ENCODE assay signal across 8 mouse cellular contexts in genomic region chr17:6783756-6784357, GRCm38 (mm10). TPM values are rescaled to one million over a fixed set of nuclear protein-coding genes. Genes with fewer than 3 reads are reported as not detected.
DNase-seq lines count a peak whose midpoint lies in the region; ATAC-seq lines count a peak whose summit lies in the region.

No protein-coding gene starts in this region.

- WGBS in heart, embryonic 15.5 days, result 49% methylated on average over 10 of the region's 10 CpGs
- 54% methylated on average over 10 of the region's 10 CpGs for WGBS in forebrain, embryonic 10.5 days
- 51% methylated on average over 10 of the region's 10 CpGs for WGBS in limb, embryonic 11.5 days
- WGBS in neural tube, embryonic 12.5 days, result 55% methylated on average over 10 of the region's 10 CpGs

- peak overlapping the region; percentile 77 for H3K4me3 ChIP-seq in heart, embryonic 15.5 days
- H3K4me3 ChIP-seq in forebrain, embryonic 10.5 days, result peak overlapping the region; percentile 90
- H3K4me3 ChIP-seq in limb, embryonic 11.5 days (ENCODE audit: low read depth, low read length), result no peak overlapping the region; the same call in 1 of the 2 replicates
- no peak overlapping the region for H3K4me3 ChIP-seq in neural tube, embryonic 12.5 days

- no peak for DNase-seq in heart, postnatal 36 days
- no peak for DNase-seq in forebrain, embryonic 10.5 days (ENCODE audit: extremely low spot score, low spot score)
- DNase-seq in limb, embryonic 11.5 days (ENCODE audit: low spot score), result no peak
- no peak for DNase-seq in B cell, adult 2 months
- no peak for DNase-seq in layer of hippocampus, postnatal 14 days (ENCODE audit: low spot score in 2 of 2)
- no peak for DNase-seq in thymus, postnatal 36 days

- no peaks in the 10 kb centered on the region for H3K36me3 ChIP-seq in heart, embryonic 15.5 days
- no peaks in the 10 kb centered on the region for H3K36me3 ChIP-seq in forebrain, embryonic 10.5 days (replicated peaks)
- H3K36me3 ChIP-seq in limb, embryonic 11.5 days (ENCODE audit: control insufficient read depth, insufficient read depth, low read length), result no peaks in the 10 kb centered on the region
- no peaks in the 10 kb centered on the region for H3K36me3 ChIP-seq in neural tube, embryonic 12.5 days

- no peaks in the 10 kb centered on the region for H3K27me3 ChIP-seq in heart, embryonic 15.5 days
- H3K27me3 ChIP-seq in forebrain, embryonic 10.5 days (ENCODE audit: poor library complexity, severe bottlenecking), result peaks cover 44% of the 10 kb centered on the region
- H3K27me3 ChIP-seq in limb, embryonic 11.5 days (ENCODE audit: control insufficient read depth, insufficient read depth, low read length), result 0 out of 2 replicates have a peak, but pooled peaks cover 4% of the 10 kb centered on the region
- H3K27me3 ChIP-seq in neural tube, embryonic 12.5 days (replicated peaks), result peaks cover 5% of the 10 kb centered on the region

- peak overlapping the region; percentile 87; the same call in 1 of the 2 replicates for H3K9ac ChIP-seq in heart, embryonic 15.5 days
- H3K9ac ChIP-seq in limb, embryonic 11.5 days (ENCODE audit: low read length), result peak overlapping the region; percentile 83; the same call in 1 of the 2 replicates
- H3K9ac ChIP-seq in neural tube, embryonic 12.5 days, result no peak overlapping the region

- H3K4me2 ChIP-seq in heart, embryonic 15.5 days, result peak overlapping the region; percentile 94
- peak overlapping the region; percentile 91; the same call in 1 of the 2 replicates for H3K4me2 ChIP-seq in limb, embryonic 11.5 days (ENCODE audit: low read depth, severe bottlenecking)
- H3K4me2 ChIP-seq in neural tube, embryonic 12.5 days (replicated peaks), result peak overlapping the region; percentile 94

- no peak overlapping the region for H3K27ac ChIP-seq in heart, embryonic 15.5 days
- H3K27ac ChIP-seq in forebrain, embryonic 10.5 days, result peak overlapping the region; percentile 97
- H3K27ac ChIP-seq in limb, embryonic 11.5 days (replicated peaks; ENCODE audit: low read depth, low read length), result no peak overlapping the region
- H3K27ac ChIP-seq in neural tube, embryonic 12.5 days, result no peak overlapping the region

- no peaks in the 10 kb centered on the region for H3K9me3 ChIP-seq in heart, embryonic 15.5 days (replicated peaks)
- no peaks in the 10 kb centered on the region for H3K9me3 ChIP-seq in forebrain, embryonic 10.5 days
- H3K9me3 ChIP-seq in limb, embryonic 11.5 days (ENCODE audit: control insufficient read depth, low read length), result no peaks in the 10 kb centered on the region
- no peaks in the 10 kb centered on the region for H3K9me3 ChIP-seq in neural tube, embryonic 12.5 days

- ATAC-seq in heart, embryonic 15.5 days (replicated peaks; ENCODE audit: insufficient number of reproducible peaks, insufficient read depth, low FRiP score, low read depth), result no peak
- ATAC-seq in limb, embryonic 11.5 days (ENCODE audit: insufficient number of reproducible peaks, low FRiP score, low TSS enrichment, low read depth), result no peak
- ATAC-seq in neural tube, embryonic 12.5 days (ENCODE audit: low FRiP score, low read depth), result no peak

- H3K4me1 ChIP-seq in heart, embryonic 15.5 days (replicated peaks), result peaks cover 29% of the 10 kb centered on the region
- peaks cover 44% of the 10 kb centered on the region for H3K4me1 ChIP-seq in forebrain, embryonic 10.5 days
- H3K4me1 ChIP-seq in limb, embryonic 11.5 days (ENCODE audit: control insufficient read depth, insufficient read depth, low read length), result peaks cover 9% of the 10 kb centered on the region; the same call in 1 of the 2 replicates
- peaks cover 22% of the 10 kb centered on the region for H3K4me1 ChIP-seq in neural tube, embryonic 12.5 days

- intact Hi-C loops in heart, postnatal 36 days (cut with DNase I), result loop anchor here (2.0 kb wide), 1 partner anchor 45 kb away; no protein-coding TSS in a partner anchor

RNA-seq across cellular contexts. Expression of gene Ezr, which starts 1.3 kb away (rescaled TPM):
- 109 and 136 TPM in 2 replicates for polyA plus RNA-seq in heart, embryonic 15.5 days (2015; fragmentation: Nextera tagmentation; extraction: Ambion mirVana)
- total RNA-seq in heart, postnatal 36 days (2021), result 10 to 100 TPM; 35.0 to 43.3 TPM
- polyA plus RNA-seq in forebrain, embryonic 10.5 days (2016; fragmentation: Nextera tagmentation; extraction: Ambion mirVana), result 103 and 116 TPM in 2 replicates
- polyA plus RNA-seq in limb, embryonic 11.5 days (2014; fragmentation: Nextera tagmentation; extraction: Ambion mirVana), result 25.6 and 26.9 TPM in 2 replicates
- 67.1 and 87.8 TPM in 2 replicates for polyA plus RNA-seq in neural tube, embryonic 12.5 days (2016; fragmentation: Nextera tagmentation; extraction: Ambion mirVana)
- total RNA-seq in layer of hippocampus, postnatal 14 days (2021), result 10 to 100 TPM; 63.0 to 68.2 TPM

Comparison
In these comparisons a context has a peak if more than half of its experiments do, and no peak if none do; other contexts are left out.
1. H3K4me3 ChIP-seq: peak in heart, embryonic 15.5 days (single experiment) and forebrain, embryonic 10.5 days (single experiment); none in limb, embryonic 11.5 days (single experiment) and neural tube, embryonic 12.5 days (single experiment).
2. Peak in every context shown above with its lines, with median percentiles within 50 percentile points of each other: H3K4me2 ChIP-seq.